In the genomic region with DNA sequence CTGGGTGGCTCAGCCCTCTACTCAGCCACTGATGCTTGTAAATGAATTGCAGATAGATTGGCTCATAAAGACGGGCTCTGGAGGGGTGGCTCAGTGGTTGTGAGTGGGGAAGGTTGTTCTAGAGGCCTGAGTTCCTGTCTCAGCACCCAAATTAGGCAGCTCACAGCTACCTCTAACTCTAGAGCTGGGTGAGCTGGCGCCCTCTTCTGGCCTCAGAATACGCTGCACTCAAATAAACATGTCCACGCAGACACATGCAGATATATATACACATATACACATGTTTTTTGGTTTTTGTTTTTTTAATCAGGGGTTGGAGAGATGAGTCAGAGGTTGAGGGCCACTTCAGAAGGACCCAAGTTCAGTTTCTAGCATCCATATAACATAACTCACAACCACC, we compare ENCODE assay signal across 15 mouse cellular contexts.
DNase-seq lines count a peak whose midpoint lies in the region; ATAC-seq and TF ChIP-seq lines count a peak whose summit lies in the region.
"Had no signal": no experiment of that assay in that cellular context is flagged by ENCODE, and none has a peak within 500 bp of the region (broad histone marks: within the 10 kb centered on the region; RNA-seq: fewer than 3 reads in every experiment).

No protein-coding gene starts in this region.

- no peaks in the 10 kb centered on the region for H3K27me3 ChIP-seq in liver, embryonic 14.5 days (ENCODE audit: control insufficient read depth, insufficient read depth, low read length)

- peak; percentile 11; the same call in 1 of the 2 replicates for TF ChIP-seq CTCF in left cerebral cortex, adult 2 months (IDR thresholded peaks at IDR 0.05)
- peak; percentile 53 for TF ChIP-seq CTCF in liver, embryonic 14.5 days (IDR thresholded peaks at IDR 0.05; ENCODE audit: low read depth)

- H3K4me3 ChIP-seq in left cerebral cortex, adult 2 months, result no peak overlapping the region
- H3K4me3 ChIP-seq in liver, embryonic 14.5 days (ENCODE audit: insufficient read depth in 1 of 2, low read depth in 2 of 2, low read length in 2 of 2), result no peak overlapping the region
- H3K4me3 ChIP-seq: forebrain, embryonic 10.5 days had no signal

- no peak overlapping the region for H3K4me2 ChIP-seq in liver, embryonic 14.5 days (ENCODE audit: low read depth)

- no peak overlapping the region for H3K27ac ChIP-seq in left cerebral cortex, adult 2 months
- no peak overlapping the region for H3K27ac ChIP-seq in liver, embryonic 14.5 days
- H3K27ac ChIP-seq: forebrain, embryonic 10.5 days had no signal

- H3K4me1 ChIP-seq in liver, embryonic 14.5 days (replicated peaks; ENCODE audit: control insufficient read depth in 2 of 2, insufficient read depth in 2 of 2, low read length in 1 of 2), result peaks cover 0 to 3% of the 10 kb centered on the region in 2 experiments; a peak in 1 of 4 replicates

- TF ChIP-seq EP300 in liver, embryonic 14.5 days (IDR thresholded peaks at IDR 0.05; ENCODE audit: low read depth), result no peak

- ATAC-seq in liver, embryonic 14.5 days (ENCODE audit: insufficient read depth), result no peak
- ATAC-seq: midbrain, embryonic 16.5 days had no signal

- intact Hi-C loops in left cerebral cortex, adult 2 months (cut with DNase I), result no loop called here
- intact Hi-C loops in left cerebral cortex, postnatal 4 days (cut with DNase I), result no loop called here
- intact Hi-C loops in heart, postnatal 10 days (cut with DNase I), result no loop called here

- H3K36me3 ChIP-seq in liver, embryonic 14.5 days (replicated peaks; ENCODE audit: control insufficient read depth, insufficient read depth, low read depth), result no peaks in the 10 kb centered on the region
- H3K36me3 ChIP-seq: forebrain, embryonic 10.5 days had no signal

- WGBS in liver, embryonic 14.5 days (ENCODE audit: insufficient replicate concordance), result 58% methylated on average over 4 of the region's 4 CpGs

- H3K9me3 ChIP-seq in liver, embryonic 14.5 days (ENCODE audit: control insufficient read depth, low read length), result no peaks in the 10 kb centered on the region

- H3K9ac ChIP-seq in liver, embryonic 14.5 days (replicated peaks), result no peak overlapping the region

- DNase-seq in left cerebral cortex, adult 2 months (ENCODE audit: extremely low spot score in 1 of 2, low spot score in 2 of 2), result no peak
- DNase-seq in left cerebral cortex, postnatal 4 days, result no peak
- peak; percentile 40 to 48 for DNase-seq in B cell, adult 2 months
- peak; percentile 51 for DNase-seq in ES-CJ7 (ENCODE audit: low read depth, low spot score)
- DNase-seq in liver, embryonic 14.5 days (ENCODE audit: low read depth in 3 of 3, low spot score in 3 of 3), result no peak
- no peak for DNase-seq in adrenal gland, postnatal 25 days
- DNase-seq in heart, postnatal 10 days, result no peak
- no peak for DNase-seq in adrenal gland, postnatal 14 days
- DNase-seq: cerebellum, adult 8-10 months; gastrocnemius, postnatal 36 days; heart, postnatal 14 days; lung, postnatal 10 days; right cerebral cortex, postnatal 25 days had no signal

Comparison
In these comparisons a context has a peak if more than half of its experiments do, and no peak if none do; other contexts are left out.
1. DNase-seq: peak in B cell, adult 2 months (2 of 2) and ES-CJ7 (single experiment); none in left cerebral cortex, adult 2 months (0 of 2), left cerebral cortex, postnatal 4 days (single experiment), liver, embryonic 14.5 days (0 of 3), adrenal gland, postnatal 25 days (single experiment), heart, postnatal 10 days (0 of 2) and adrenal gland, postnatal 14 days (single experiment).